Mouse (Mus musculus) thymus, adult 18-20 months (tissue): ENCODE data around the gene Camk2n1.
A peak's percentile ranks its signal among the peaks of the same experiment; 100 is the strongest.

Source experiments
- DNase-seq, 2 experiments: peaks; one replicate each; pipeline ENCODE4 v3.0.0; 2022; ENCODE audit warnings: mixed read lengths in 2 of 2

Gene Camk2n1

DNA sequence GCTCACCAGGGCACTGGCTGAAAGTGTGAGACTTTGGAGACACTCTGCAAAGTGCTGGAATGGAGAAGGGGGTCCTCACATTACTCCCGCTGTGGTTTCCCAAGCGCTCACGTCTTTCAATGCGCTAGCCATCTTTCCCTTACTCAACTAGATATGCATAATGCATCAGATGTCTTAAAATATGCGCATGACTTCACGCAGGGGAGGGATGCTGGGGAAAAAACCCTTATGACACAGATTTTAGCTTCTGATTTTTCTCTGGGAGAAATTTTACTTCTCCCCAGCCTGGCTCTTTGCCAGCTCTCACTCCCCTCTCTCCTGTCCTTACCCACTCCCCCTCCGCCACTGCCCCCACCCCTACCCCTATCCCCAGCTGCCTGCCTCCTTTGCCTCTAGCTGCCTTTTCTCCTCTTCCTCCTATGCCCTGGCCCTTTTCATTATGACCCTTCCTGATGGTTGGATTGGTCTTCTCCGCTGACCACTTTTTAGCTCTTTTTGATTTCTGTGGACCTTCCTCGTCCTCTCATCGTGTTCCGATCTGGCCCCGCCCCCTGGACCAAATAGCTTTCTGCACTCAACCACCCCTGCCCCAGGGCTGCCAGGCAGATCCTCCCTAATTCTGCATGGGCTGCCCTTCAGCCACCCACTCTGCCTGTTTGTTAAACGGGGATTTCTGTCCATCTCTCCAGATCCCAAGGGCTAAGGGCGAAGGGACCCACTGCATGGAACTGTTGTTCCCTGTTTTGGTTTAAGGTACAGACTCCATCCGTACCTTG lies 6.1 kb upstream of the Camk2n1 start:
- DNase-seq, result no peak

- no peak for DNase-seq
These were observed 5.1 kb upstream of the Camk2n1 start for GRCm38 (mm10) chr4:138448872-138449615.

DNA sequence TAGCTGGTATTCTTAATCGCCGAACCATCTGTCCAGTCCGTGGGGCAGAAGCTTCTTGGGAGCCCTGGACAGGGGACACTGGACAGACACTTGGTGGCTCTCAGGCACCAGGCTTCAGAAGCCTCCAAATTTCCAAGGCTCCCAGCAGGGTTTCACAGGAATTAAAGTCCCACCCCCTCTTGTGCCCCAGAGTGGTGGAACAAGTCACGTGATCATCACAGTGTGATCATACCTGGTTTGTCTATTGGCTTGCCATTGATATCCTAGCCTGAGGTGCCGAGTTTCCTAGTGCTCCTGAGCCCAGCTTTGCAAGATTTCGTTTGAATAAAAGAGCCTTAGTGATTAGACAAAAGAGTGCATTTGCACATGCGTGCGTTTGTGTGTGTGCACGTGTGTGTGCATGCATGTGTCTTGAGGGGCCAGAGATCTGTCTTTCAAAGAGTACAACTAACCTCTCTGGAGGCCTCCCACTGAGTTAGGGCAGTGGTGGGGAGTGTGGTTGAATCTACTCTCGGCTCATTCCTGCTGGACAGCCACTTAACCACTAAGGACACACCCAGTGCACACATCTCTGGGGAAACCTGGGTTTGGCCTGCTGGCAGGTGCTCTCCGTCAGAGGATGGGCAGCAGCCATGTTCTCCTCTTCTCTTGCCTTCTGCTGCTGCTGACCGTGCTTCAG lies 4.3 kb upstream of the Camk2n1 start:
- DNase-seq, result no peak

- DNase-seq, result no peak
These were observed 1.6 kb upstream of the Camk2n1 start for GRCm38 (mm10) chr4:138452306-138453096.

DNA sequence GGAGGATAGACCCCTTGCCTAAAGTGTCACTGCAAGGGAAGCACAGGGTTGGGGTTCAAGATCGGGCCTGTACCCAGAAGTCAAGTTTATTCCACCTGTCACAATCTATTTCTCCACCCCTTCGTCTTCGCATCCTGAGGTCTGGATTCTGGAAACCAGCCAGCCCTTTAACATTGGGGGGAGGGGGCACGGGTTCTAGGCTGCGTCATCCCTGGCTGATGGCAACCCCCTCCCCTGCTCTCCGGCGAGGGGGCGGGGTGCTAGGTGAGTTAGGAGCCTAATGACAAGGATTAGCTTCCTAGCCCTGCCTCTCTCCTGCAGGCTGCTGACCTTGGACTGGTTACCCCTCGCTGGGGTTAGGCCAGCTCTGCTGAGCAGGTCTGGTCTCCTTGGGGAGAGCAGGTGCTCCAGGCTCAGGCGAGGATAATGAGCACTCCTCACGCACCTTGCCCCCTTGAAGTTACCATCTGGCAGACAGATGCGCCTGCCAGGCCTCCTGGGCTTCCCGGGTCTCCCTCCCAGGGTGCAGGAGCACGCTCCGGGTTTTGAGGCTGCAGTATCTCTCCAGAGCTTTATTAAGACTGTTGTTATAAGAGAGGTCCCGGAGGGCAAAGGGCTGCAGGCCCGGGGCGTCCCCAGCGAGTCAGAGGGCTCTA lies 889 bp upstream of the Camk2n1 start:
- no peak for DNase-seq

GRCm38 (mm10) chr4:138454571-138455140 lies 542 bp downstream of the Camk2n1 start:
- DNase-seq, result peak in 1 of 2 experiments; percentile 17

DNA sequence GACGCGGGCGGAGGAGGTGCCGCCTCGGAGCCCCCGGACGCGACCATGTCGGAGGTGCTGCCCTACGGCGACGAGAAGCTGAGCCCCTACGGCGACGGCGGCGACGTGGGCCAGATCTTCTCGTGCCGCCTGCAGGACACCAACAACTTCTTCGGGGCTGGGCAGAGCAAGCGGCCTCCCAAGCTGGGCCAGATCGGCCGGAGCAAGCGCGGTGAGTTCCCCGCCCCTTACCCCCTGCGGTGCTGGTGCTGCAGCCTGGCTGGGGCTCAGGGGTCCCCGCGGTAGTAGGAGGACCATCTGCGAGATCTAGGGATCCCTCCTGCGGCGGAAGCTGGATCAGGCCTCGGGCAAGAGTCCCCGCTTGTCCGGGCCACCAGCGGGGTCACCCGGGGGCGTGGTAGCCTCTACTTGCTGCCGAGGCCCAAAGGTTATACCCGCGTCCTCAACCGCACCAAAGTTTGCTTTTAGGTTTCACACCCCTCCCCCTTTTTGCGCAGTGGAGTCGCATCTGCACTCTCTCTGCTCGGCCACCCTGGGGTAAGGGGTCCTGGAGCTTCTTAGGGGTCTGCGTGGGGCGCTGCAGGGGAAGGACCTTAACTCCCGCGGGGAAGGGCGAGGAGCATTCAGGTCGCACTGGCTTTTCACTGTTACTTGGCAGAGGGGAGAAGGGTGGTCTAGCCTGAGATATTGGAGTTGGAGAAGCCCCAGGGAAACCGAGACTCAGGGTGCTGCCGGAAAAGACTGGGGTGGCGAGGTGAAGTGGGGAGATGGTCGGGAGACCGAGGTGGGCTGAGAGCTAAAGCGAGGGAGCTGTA lies 1.2 kb downstream of the Camk2n1 start:
- DNase-seq, result no peak

- DNase-seq, result no peak
These were observed 1.8 kb downstream of the Camk2n1 start for GRCm38 (mm10) chr4:138455956-138456341.

DNA sequence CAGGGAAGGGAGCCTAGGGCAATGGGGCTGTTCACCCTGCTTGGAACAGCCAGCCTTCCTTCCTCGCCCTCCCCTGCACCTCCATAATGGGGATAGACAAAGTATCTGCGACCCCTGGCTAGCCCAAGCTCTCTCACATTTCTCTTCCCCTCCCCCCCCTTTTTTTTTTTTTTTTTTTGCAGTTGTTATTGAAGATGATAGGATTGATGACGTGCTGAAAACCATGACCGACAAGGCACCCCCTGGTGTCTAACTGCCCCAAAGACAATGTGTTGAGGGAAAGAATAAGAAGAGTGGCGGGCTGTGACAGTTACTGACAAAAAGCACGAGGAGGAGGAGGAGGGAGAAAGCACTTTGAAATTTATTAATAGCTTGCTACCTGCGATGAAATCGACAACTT lies 2.4 kb downstream of the Camk2n1 start:
- no peak for DNase-seq

DNA sequence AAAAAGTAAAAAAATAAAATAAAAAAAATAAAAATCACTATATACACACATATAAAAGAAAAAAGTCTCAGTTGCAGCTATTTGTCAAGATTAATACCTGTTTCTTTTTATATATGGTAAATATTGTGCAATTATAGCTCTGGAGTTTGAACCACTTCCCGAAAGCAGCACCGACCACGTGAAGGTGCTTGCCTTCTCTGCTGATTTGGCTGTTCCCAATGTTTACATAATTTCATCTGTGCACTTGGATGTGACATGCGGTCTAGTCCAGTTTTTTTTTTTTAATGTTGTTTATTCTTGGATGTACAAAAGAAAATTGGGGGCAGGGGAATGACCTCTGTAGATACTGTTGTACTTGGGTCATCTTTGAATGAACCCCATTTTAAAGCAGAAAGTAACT lies 3.0 kb downstream of the Camk2n1 start:
- DNase-seq, result no peak

GRCm38 (mm10) chr4:138458171-138458570 lies 4.1 kb downstream of the Camk2n1 start:
- DNase-seq, result no peak

GRCm38 (mm10) chr4:138458735-138459440 lies 4.8 kb downstream of the Camk2n1 start:
- no peak for DNase-seq

DNA sequence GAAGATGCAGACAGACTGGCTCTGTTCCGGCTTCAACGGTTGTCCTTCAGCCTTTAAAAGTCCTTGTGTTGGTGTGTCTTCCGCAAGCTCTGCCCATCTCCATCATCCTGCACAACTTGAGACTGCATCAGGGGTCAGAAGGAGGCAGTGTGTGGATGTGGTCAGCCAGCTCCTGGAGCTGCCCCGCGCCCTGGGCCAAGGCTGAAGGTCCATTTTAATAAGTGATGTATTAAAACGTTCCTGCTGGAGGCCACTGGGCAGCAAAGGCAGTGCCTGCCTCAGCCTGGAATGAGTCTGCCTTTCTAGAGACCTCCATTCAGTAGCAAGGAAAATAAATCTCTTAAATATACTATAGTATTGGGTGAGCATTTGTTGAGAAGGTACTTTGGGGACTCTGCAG lies 5.7 kb downstream of the Camk2n1 start:
- no peak for DNase-seq

DNA sequence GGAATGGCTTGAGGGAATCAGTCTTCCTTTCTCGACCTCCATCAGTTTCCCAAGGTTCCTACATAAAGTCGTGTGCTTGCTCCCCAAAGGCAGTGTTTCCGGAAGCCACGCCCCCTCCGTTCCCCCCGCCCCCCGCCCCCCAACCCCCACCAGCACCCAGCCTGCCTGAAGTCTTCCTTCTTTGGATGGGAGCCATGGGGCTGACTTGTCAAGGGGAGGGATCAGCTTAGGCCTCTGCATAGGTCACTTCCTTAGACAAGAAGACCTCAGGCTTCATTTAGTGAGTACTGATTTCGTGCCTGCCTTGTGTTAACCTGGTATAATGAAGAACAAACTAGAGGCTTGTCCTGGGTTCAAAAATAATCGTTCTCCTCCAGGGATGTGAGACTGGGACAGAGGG lies 6.8 kb downstream of the Camk2n1 start:
- no peak for DNase-seq

- DNase-seq, result no peak
These were observed 7.4 kb downstream of the Camk2n1 start for GRCm38 (mm10) chr4:138461471-138461870.

GRCm38 (mm10) chr4:138462971-138463831 lies 9.1 kb downstream of the Camk2n1 start:
- DNase-seq, result no peak

DNA sequence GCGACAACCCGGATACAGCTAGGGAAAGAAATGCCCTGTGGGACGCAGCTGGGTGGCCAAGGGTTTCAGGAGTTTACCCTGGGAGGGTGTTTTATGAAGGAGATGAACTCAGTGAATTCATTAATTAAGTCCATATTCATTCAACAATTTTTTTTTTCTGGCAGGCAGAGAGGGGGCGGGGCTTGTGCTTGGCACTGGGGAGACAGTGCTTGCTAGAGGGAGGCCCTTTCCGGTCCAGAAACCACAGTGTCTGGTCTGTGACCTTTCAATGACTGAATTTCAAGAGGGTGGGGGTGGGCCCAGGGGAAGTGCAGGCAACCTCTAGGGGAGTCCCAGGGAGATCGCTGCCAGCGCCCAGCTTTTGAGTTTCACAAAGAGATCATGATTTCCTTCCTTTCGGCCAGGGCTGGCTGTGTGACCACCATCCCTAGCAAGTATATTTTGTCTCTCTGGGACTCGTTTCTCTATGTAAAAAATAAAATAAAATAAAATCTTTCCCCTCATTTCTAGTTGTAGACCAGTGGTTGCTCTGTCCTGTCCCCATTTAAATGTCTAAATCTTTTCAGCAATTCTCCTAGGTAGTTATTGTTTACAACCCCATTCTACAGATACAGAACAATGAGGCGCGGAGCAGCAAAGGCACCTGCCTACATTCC lies 9.8 kb downstream of the Camk2n1 start:
- DNase-seq, result peak in 1 of 2 experiments; percentile 24

- DNase-seq, result no peak
These were observed 10.7 kb downstream of the Camk2n1 start for GRCm38 (mm10) chr4:138464667-138465353.
